In the genomic region with DNA sequence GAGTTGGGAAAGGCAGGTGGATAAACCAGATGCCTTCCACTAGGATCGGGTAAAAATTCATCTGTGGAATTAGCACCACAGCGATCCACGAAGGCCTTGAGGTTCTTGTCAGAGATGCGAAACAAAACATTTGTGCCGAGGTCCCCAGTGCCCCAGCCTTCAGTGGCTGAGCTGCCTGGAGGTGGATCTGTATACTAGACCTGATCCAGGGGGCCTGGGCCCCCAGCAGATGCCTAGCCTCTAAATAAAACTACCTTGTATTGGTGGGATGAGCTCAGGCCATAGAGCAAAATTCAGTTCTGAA, we compare ENCODE assay signal across 9 mouse cellular contexts.
DNase-seq lines count a peak whose midpoint lies in the region; ATAC-seq and TF ChIP-seq lines count a peak whose summit lies in the region.
"Had no signal": no experiment of that assay in that cellular context is flagged by ENCODE, and none has a peak within 500 bp of the region (broad histone marks: within the 10 kb centered on the region; RNA-seq: fewer than 3 reads in every experiment).

No protein-coding gene starts in this region.

- peak overlapping the region; percentile 98 for H3K27ac ChIP-seq in gastrocnemius, adult 2 months
- H3K27ac ChIP-seq in CH12.LX (ENCODE audit: insufficient read depth, low read depth) = no peak overlapping the region
- no peak overlapping the region for H3K27ac ChIP-seq in forebrain, embryonic 16.5 days (ENCODE audit: low read length)
- H3K27ac ChIP-seq in midbrain, embryonic 10.5 days (replicated peaks) = peak overlapping the region; percentile 100
- H3K27ac ChIP-seq: layer of hippocampus, adult 2 months had no signal

- DNase-seq in gastrocnemius, adult 2 months = peak; percentile 26
- no peak for DNase-seq in gastrocnemius, adult 8-10 months (ENCODE audit: low spot score in 2 of 2)
- DNase-seq in CH12.LX (ENCODE audit: extremely low read depth) = no peak
- DNase-seq in midbrain, embryonic 10.5 days (ENCODE audit: low spot score) = no peak
- DNase-seq in left cerebral cortex, adult 9 months (ENCODE audit: low spot score in 2 of 2) = no peak
- no peak for DNase-seq in adrenal gland, postnatal 4 days (ENCODE audit: low spot score in 2 of 2)
- DNase-seq in layer of hippocampus, adult 18-20 months (ENCODE audit: low spot score in 2 of 2) = no peak

- no peak for TF ChIP-seq POLR2A in CH12.LX (IDR thresholded peaks at IDR 0.05; ENCODE audit: low read depth, low read length)

- no peak for TF ChIP-seq CTCF in gastrocnemius, adult 2 months (IDR thresholded peaks at IDR 0.05)
- TF ChIP-seq CTCF in CH12.LX (conservative IDR thresholded peaks at IDR 0.05 in 1 of 2, IDR thresholded peaks at IDR 0.05 in 1 of 2; ENCODE audit: low read depth in 2 of 2, low read length in 2 of 2) = no peak

- TF ChIP-seq EP300 in CH12.LX (IDR thresholded peaks at IDR 0.05; ENCODE audit: low read length) = no peak

- peak overlapping the region; percentile 83 for H3K4me3 ChIP-seq in gastrocnemius, adult 2 months
- H3K4me3 ChIP-seq in CH12.LX (replicated peaks in 1 of 3; ENCODE audit: low read depth in 2 of 3, low read length in 2 of 3, poor library complexity in 1 of 3) = no peak overlapping the region
- H3K4me3 ChIP-seq in forebrain, embryonic 16.5 days (replicated peaks; ENCODE audit: low read length) = no peak overlapping the region
- H3K4me3 ChIP-seq in midbrain, embryonic 10.5 days = peak overlapping the region; percentile 89
- H3K4me3 ChIP-seq: layer of hippocampus, adult 2 months had no signal

- in situ Hi-C loops in CH12.LX (cut with MboI; ENCODE audit: low pct_ligation_motif_present, low pct_unique_long_range_greater_than_20kb, low sequenced_read_pairs) = no loop called here

- H3K4me2 ChIP-seq in CH12.LX (ENCODE audit: insufficient read depth, low read depth, poor library complexity, severe bottlenecking) = peak overlapping the region; percentile 46
- peak overlapping the region; percentile 13; the same call in 1 of the 2 replicates for H3K4me2 ChIP-seq in forebrain, embryonic 16.5 days (ENCODE audit: low read length)

- WGBS in forebrain, embryonic 16.5 days = 46% methylated on average over 5 of the region's 5 CpGs
- WGBS in midbrain, embryonic 10.5 days = 23% methylated on average over 5 of the region's 5 CpGs

- intact Hi-C loops in gastrocnemius, adult 2 months (cut with DNase I) = loop anchor here (5.0 to 10.0 kb wide), 3 partner anchors 46 to 201 kb away; no protein-coding TSS in a partner anchor

- 0 out of 2 replicates have a peak overlapping the region, but pooled peaks have one; percentile 28 for H3K9ac ChIP-seq in CH12.LX (ENCODE audit: insufficient read depth, low read depth)
- H3K9ac ChIP-seq in forebrain, embryonic 16.5 days (replicated peaks; ENCODE audit: low read depth, low read length) = no peak overlapping the region

- peaks cover 13% of the 10 kb centered on the region for H3K27me3 ChIP-seq in CH12.LX (replicated peaks)
- peaks cover 13% of the 10 kb centered on the region for H3K27me3 ChIP-seq in forebrain, embryonic 16.5 days (replicated peaks; ENCODE audit: control insufficient read depth, insufficient read depth, low read length)
- H3K27me3 ChIP-seq in midbrain, embryonic 10.5 days (ENCODE audit: low read depth, poor library complexity, severe bottlenecking) = 0 out of 2 replicates have a peak, but pooled peaks cover 4% of the 10 kb centered on the region

- no peak for ATAC-seq in forebrain, embryonic 16.5 days

- peaks cover 0 to 51% of the 10 kb centered on the region in 2 experiments; a peak in 3 of 4 replicates for H3K4me1 ChIP-seq in CH12.LX (ENCODE audit: control insufficient read depth in 1 of 2, insufficient read depth in 2 of 2)
- peaks cover 45% of the 10 kb centered on the region for H3K4me1 ChIP-seq in forebrain, embryonic 16.5 days (replicated peaks; ENCODE audit: control insufficient read depth, insufficient read depth, low read length)
- peaks cover 100% of the 10 kb centered on the region for H3K4me1 ChIP-seq in midbrain, embryonic 10.5 days

- H3K9me3 ChIP-seq in CH12.LX (replicated peaks; ENCODE audit: low read length) = no peaks in the 10 kb centered on the region
- H3K9me3 ChIP-seq in forebrain, embryonic 16.5 days (ENCODE audit: control insufficient read depth, low read length) = no peaks in the 10 kb centered on the region
- H3K9me3 ChIP-seq in midbrain, embryonic 10.5 days (replicated peaks) = no peaks in the 10 kb centered on the region

- dilution Hi-C loops in CH12.LX (cut with MboI; ENCODE audit: extremely low pct_ligation_motif_present, extremely low pct_unique_long_range_greater_than_20kb, low sequenced_read_pairs) = no loop called here

- no peak for TF ChIP-seq RAD21 in CH12.LX (IDR thresholded peaks at IDR 0.05; ENCODE audit: low read depth, low read length)

- H3K36me3 ChIP-seq in CH12.LX (replicated peaks in 1 of 2; ENCODE audit: control insufficient read depth in 1 of 2, insufficient read depth in 1 of 2, low read length in 1 of 2) = no peaks in the 10 kb centered on the region
- H3K36me3 ChIP-seq in forebrain, embryonic 16.5 days (ENCODE audit: control insufficient read depth, insufficient read depth) = no peaks in the 10 kb centered on the region
- H3K36me3 ChIP-seq in midbrain, embryonic 10.5 days = no peaks in the 10 kb centered on the region

- no peaks in the 10 kb centered on the region for H3K79me2 ChIP-seq in CH12.LX (replicated peaks; ENCODE audit: control insufficient read depth, extremely low read depth, insufficient read depth, poor library complexity, severe bottlenecking)

TF ChIP-seq in CH12.LX, 34 proteins besides CTCF, POLR2A, EP300 and RAD21:
- TF ChIP-seq SIN3A (IDR thresholded peaks at IDR 0.05; ENCODE audit: low read length) = no peak
- no peak for TF ChIP-seq IRF4 (IDR thresholded peaks at IDR 0.05; ENCODE audit: low read depth, low read length)
- no peak for TF ChIP-seq SMC3 (IDR thresholded peaks at IDR 0.05; ENCODE audit: low read depth, low read length)
- no peak for TF ChIP-seq PAX5 (IDR thresholded peaks at IDR 0.05; ENCODE audit: low read length)
- no peak for TF ChIP-seq CHD1 (IDR thresholded peaks at IDR 0.05; ENCODE audit: low read depth, low read length)
- TF ChIP-seq BHLHE40 (IDR thresholded peaks at IDR 0.05; ENCODE audit: low read depth, low read length) = no peak
- no peak for TF ChIP-seq ZMIZ1 (IDR thresholded peaks at IDR 0.05; ENCODE audit: low read depth, low read length)
- no peak for TF ChIP-seq MAZ (IDR thresholded peaks at IDR 0.05; ENCODE audit: low read depth, low read length)
- TF ChIP-seq NELFE (IDR thresholded peaks at IDR 0.05; ENCODE audit: low read depth, low read length) = no peak
- no peak for TF ChIP-seq ETS1 (conservative IDR thresholded peaks at IDR 0.05; ENCODE audit: low read depth, low read length)
- no peak for TF ChIP-seq MEF2A (IDR thresholded peaks at IDR 0.05; ENCODE audit: borderline replicate concordance, low read depth, low read length)
- TF ChIP-seq ZNF384 (IDR thresholded peaks at IDR 0.05; ENCODE audit: low read depth, low read length) = no peak
- TF ChIP-seq HCFC1 (IDR thresholded peaks at IDR 0.05; ENCODE audit: low read depth, low read length) = no peak
- no peak for TF ChIP-seq UBTF (IDR thresholded peaks at IDR 0.05; ENCODE audit: low read depth, low read length)
- TF ChIP-seq MYC (IDR thresholded peaks at IDR 0.05; ENCODE audit: low read depth, low read length) = no peak
- TF ChIP-seq E2F4 (IDR thresholded peaks at IDR 0.05; ENCODE audit: insufficient replicate concordance, low read depth, low read length) = no peak
- TF ChIP-seq RCOR1 (conservative IDR thresholded peaks at IDR 0.05; ENCODE audit: low read depth, low read length) = no peak
- TF ChIP-seq ZC3H11A (IDR thresholded peaks at IDR 0.05; ENCODE audit: low read depth, low read length) = no peak
- no peak for TF ChIP-seq JUND (conservative IDR thresholded peaks at IDR 0.05; ENCODE audit: low read depth, low read length)
- TF ChIP-seq USF2 (conservative IDR thresholded peaks at IDR 0.05; ENCODE audit: low read depth, low read length) = no peak

Comparison
In these comparisons a context has a peak if more than half of its experiments do, and no peak if none do; other contexts are left out.
1. H3K27ac ChIP-seq: peak in gastrocnemius, adult 2 months (single experiment) and midbrain, embryonic 10.5 days (single experiment); none in CH12.LX (single experiment) and forebrain, embryonic 16.5 days (single experiment).
2. H3K4me3 ChIP-seq: peak in gastrocnemius, adult 2 months (single experiment) and midbrain, embryonic 10.5 days (single experiment); none in CH12.LX (0 of 3) and forebrain, embryonic 16.5 days (single experiment).